Mouse (Mus musculus) liver, embryonic 12.5 days (tissue): ENCODE results near the gene Lgr4. TPM values are rescaled to one million over a fixed set of nuclear protein-coding genes. Genes with fewer than 3 reads are reported as not detected.
"Not testable (repeated sequence)": the region's sequence is repeated elsewhere in the genome, so short reads cannot be mapped to it uniquely, and the experiment has no call there.

Experiments used
- ATAC-seq: fragments of 200-750 bp; cut with Nextera tagmentation; 2 replicates; pipeline ENCODE4 v1.8.0; 2017; ENCODE audit warnings: moderate number of reproducible peaks, mild to moderate bottlenecking, moderate library complexity
- H3K27ac ChIP-seq: fragments of 300-500 bp; sonication (generic); 2 replicates; pipeline ENCODE4 v1.5.1; 2016; ENCODE audit warnings: mild to moderate bottlenecking
- H3K27me3 ChIP-seq: fragments of 300-500 bp; sonication (generic); replicated peaks from 2 replicates; pipeline ENCODE4 v1.6.1; 2016; ENCODE audit warnings: mild to moderate bottlenecking, moderate library complexity
- H3K36me3 ChIP-seq: fragments of 300-500 bp; sonication (generic); 2 replicates; pipeline ENCODE4 v1.6.1; 2016; ENCODE audit warnings: mild to moderate bottlenecking, moderate library complexity
- H3K4me1 ChIP-seq: fragments of 300-500 bp; sonication (generic); 2 replicates; pipeline ENCODE4 v1.6.1; 2016
- H3K4me2 ChIP-seq: fragments of 300-500 bp; sonication (generic); 2 replicates; pipeline ENCODE4 v1.6.1; 2016; ENCODE audit warnings: mild to moderate bottlenecking, moderate library complexity
- H3K4me3 ChIP-seq: fragments of 300-500 bp; sonication (generic); 2 replicates; pipeline ENCODE4 v1.5.1; 2016; ENCODE audit warnings: mild to moderate bottlenecking, moderate library complexity
- H3K9ac ChIP-seq: fragments of 300-500 bp; sonication (generic); 2 replicates; pipeline ENCODE4 v1.6.1; 2016; ENCODE audit warnings: mild to moderate bottlenecking, moderate library complexity
- H3K9me3 ChIP-seq: fragments of 300-500 bp; sonication (generic); replicated peaks from 2 replicates; pipeline ENCODE4 v1.6.1; 2016; ENCODE audit warnings: mild to moderate bottlenecking, moderate library complexity
- WGBS: fragments of 180-500 bp; shearing (Covaris S2); methylation state at CpG from one replicate; pipeline ENCODE4 v1.1.7; 2016; ENCODE audit not compliant: insufficient replicate concordance; 5-methylcytosine and 5-hydroxymethylcytosine counted together
- polyA plus RNA-seq: library from polyadenylated mRNA; unstranded; fragments of >200 nt; fragmentation: Nextera tagmentation; extraction: Ambion mirVana; gene quantifications from 2 replicates; pipeline ENCODE4 v1.2.1, GENCODE M21; 2016

Gene Lgr4
- polyA plus RNA-seq: 5.8 and 6.0 TPM in 2 replicates

GRCm38 (mm10) chr2:109917496-109918413 is at the start of gene Lgr4:
TSS of gene Lgr4 (plus strand) at chr2:109917647.
- Histone ChIP-seq H3K4me3 (peak within 1 kb of the TSS; percentile 86), H3K27ac (peak within 1 kb of the TSS; percentile 97), H3K36me3 (no peaks in the 10 kb centered on the region), H3K4me2 (peak within 1 kb of the TSS; percentile 98), H3K9me3 (no peaks in the 10 kb centered on the region), H3K4me1 (peaks cover 55% of the 10 kb centered on the region), H3K27me3 (0 out of 2 replicates have a peak, but pooled peaks cover 3% of the 10 kb centered on the region), H3K9ac (peak within 1 kb of the TSS; percentile 93)
- peak; percentile 98 for ATAC-seq
- under 1% methylated on average over 93 of the region's 111 CpGs for WGBS

- not testable (repeated sequence) for H3K9me3 ChIP-seq, H3K4me3 ChIP-seq, H3K27me3 ChIP-seq, H3K9ac ChIP-seq, H3K36me3 ChIP-seq, H3K27ac ChIP-seq, H3K4me1 ChIP-seq, H3K4me2 ChIP-seq, ATAC-seq
- WGBS: 58% methylated on average over 4 of the region's 4 CpGs
These were observed 38.0 kb upstream of the Lgr4 start for GRCm38 (mm10) chr2:109879429-109879828.

- H3K27me3 ChIP-seq: no peaks in the 10 kb centered on the region; the same call in 1 of the 2 replicates
- H3K4me2 ChIP-seq: no peak overlapping the region
- no peaks in the 10 kb centered on the region for H3K4me1 ChIP-seq
- H3K36me3 ChIP-seq: no peaks in the 10 kb centered on the region
- no peak overlapping the region for H3K4me3 ChIP-seq
- ATAC-seq: no peak
- 37% methylated on average over 2 of the region's 2 CpGs for WGBS
- H3K9ac ChIP-seq: no peak overlapping the region
- no peaks in the 10 kb centered on the region for H3K9me3 ChIP-seq
- no peak overlapping the region for H3K27ac ChIP-seq
These were observed 36.3 kb upstream of the Lgr4 start for GRCm38 (mm10) chr2:109881111-109881510.

GRCm38 (mm10) chr2:109881625-109882024 is 35.8 kb upstream of the Lgr4 start:
- no peak for ATAC-seq
- H3K4me1 ChIP-seq: no peaks in the 10 kb centered on the region
- 42% methylated on average over 1 of the region's 1 CpGs for WGBS
- no peak overlapping the region for H3K4me2 ChIP-seq
- H3K27me3 ChIP-seq: peaks cover 3% of the 10 kb centered on the region; the same call in 1 of the 2 replicates
- no peak overlapping the region for H3K27ac ChIP-seq
- no peak overlapping the region for H3K9ac ChIP-seq
- no peak overlapping the region for H3K4me3 ChIP-seq
- H3K36me3 ChIP-seq: no peaks in the 10 kb centered on the region
- no peaks in the 10 kb centered on the region for H3K9me3 ChIP-seq

- H3K9me3 ChIP-seq: no peaks in the 10 kb centered on the region
- H3K4me3 ChIP-seq: no peak overlapping the region
- no peak for ATAC-seq
- H3K36me3 ChIP-seq: no peaks in the 10 kb centered on the region
- H3K4me1 ChIP-seq: no peaks in the 10 kb centered on the region
- peaks cover 3% of the 10 kb centered on the region; the same call in 1 of the 2 replicates for H3K27me3 ChIP-seq
- WGBS: 56% methylated on average over 4 of the region's 4 CpGs
- no peak overlapping the region for H3K27ac ChIP-seq
- no peak overlapping the region for H3K9ac ChIP-seq
- H3K4me2 ChIP-seq: no peak overlapping the region
These were observed 33.3 kb upstream of the Lgr4 start for GRCm38 (mm10) chr2:109884106-109884505.

- Histone ChIP-seq H3K4me2 (no peak overlapping the region), H3K9me3 (no peaks in the 10 kb centered on the region), H3K36me3 (no peaks in the 10 kb centered on the region), H3K9ac (no peak overlapping the region), H3K27me3 (peaks cover 3% of the 10 kb centered on the region; the same call in 1 of the 2 replicates), H3K27ac (no peak overlapping the region), H3K4me3 (no peak overlapping the region), H3K4me1 (no peaks in the 10 kb centered on the region)
- WGBS: 43% methylated on average over 4 of the region's 4 CpGs
- ATAC-seq: no peak
These were observed 32.9 kb upstream of the Lgr4 start for GRCm38 (mm10) chr2:109884507-109884906.

GRCm38 (mm10) chr2:109890068-109890467 is 27.4 kb upstream of the Lgr4 start:
- Histone ChIP-seq H3K9ac (peak overlapping the region; percentile 96), H3K9me3 (no peaks in the 10 kb centered on the region), H3K27ac (no peak overlapping the region; the same call in 1 of the 2 replicates), H3K4me1 (peaks cover 25% of the 10 kb centered on the region), H3K4me2 (peak overlapping the region; percentile 85), H3K36me3 (peaks cover 10% of the 10 kb centered on the region), H3K4me3 (peak overlapping the region; percentile 98), H3K27me3 (peaks cover 3% of the 10 kb centered on the region; the same call in 1 of the 2 replicates)
- no peak for ATAC-seq
- 37% methylated on average over 4 of the region's 4 CpGs for WGBS

- Histone ChIP-seq H3K9me3 (no peaks in the 10 kb centered on the region), H3K36me3 (peaks cover 16% of the 10 kb centered on the region), H3K27me3 (peaks cover 3% of the 10 kb centered on the region; the same call in 1 of the 2 replicates), H3K27ac (peak within 1 kb of the TSS; percentile 87), H3K4me2 (peak within 1 kb of the TSS; percentile 85), H3K4me3 (peak within 1 kb of the TSS; percentile 98), H3K4me1 (peaks cover 25% of the 10 kb centered on the region), H3K9ac (peak within 1 kb of the TSS; percentile 96)
- WGBS: under 1% methylated on average over 42 of the region's 42 CpGs
- ATAC-seq: peak; percentile 100
These were observed 26.9 kb upstream of the Lgr4 start, which contains the start of gene Lin7c for GRCm38 (mm10) chr2:109890597-109890996. TSS of gene Lin7c (plus strand) at chr2:109890853.

- H3K9ac ChIP-seq: peak overlapping the region; percentile 96
- H3K4me1 ChIP-seq: peaks cover 25% of the 10 kb centered on the region
- H3K27me3 ChIP-seq: peaks cover 3% of the 10 kb centered on the region; the same call in 1 of the 2 replicates
- ATAC-seq: peak; percentile 77
- peaks cover 20% of the 10 kb centered on the region for H3K36me3 ChIP-seq
- no peaks in the 10 kb centered on the region for H3K9me3 ChIP-seq
- H3K4me3 ChIP-seq: peak overlapping the region; percentile 98
- peak overlapping the region; percentile 87 for H3K27ac ChIP-seq
- WGBS: under 1% methylated on average over 34 of the region's 34 CpGs
- peak overlapping the region; percentile 85 for H3K4me2 ChIP-seq
These were observed 26.4 kb upstream of the Lgr4 start for GRCm38 (mm10) chr2:109891031-109891430.

- Histone ChIP-seq H3K4me3 (peak overlapping the region; percentile 98), H3K4me1 (peaks cover 25% of the 10 kb centered on the region), H3K9me3 (no peaks in the 10 kb centered on the region), H3K27ac (peak overlapping the region; percentile 87), H3K4me2 (peak overlapping the region; percentile 85), H3K36me3 (peaks cover 24% of the 10 kb centered on the region), H3K27me3 (peaks cover 2% of the 10 kb centered on the region; the same call in 1 of the 2 replicates), H3K9ac (peak overlapping the region; percentile 96)
- 31% methylated on average over 4 of the region's 4 CpGs for WGBS
- no peak for ATAC-seq
These were observed 26.0 kb upstream of the Lgr4 start for GRCm38 (mm10) chr2:109891471-109891870.

GRCm38 (mm10) chr2:109896311-109896710 is 21.1 kb upstream of the Lgr4 start:
- 81% methylated on average over 7 of the region's 7 CpGs for WGBS
- H3K36me3 ChIP-seq: peaks cover 67% of the 10 kb centered on the region
- H3K4me1 ChIP-seq: peaks cover 22% of the 10 kb centered on the region
- H3K9me3 ChIP-seq: no peaks in the 10 kb centered on the region
- no peak overlapping the region for H3K9ac ChIP-seq
- no peak overlapping the region for H3K27ac ChIP-seq
- ATAC-seq: no peak
- no peak overlapping the region for H3K4me3 ChIP-seq
- H3K4me2 ChIP-seq: no peak overlapping the region
- no peaks in the 10 kb centered on the region for H3K27me3 ChIP-seq

- 67% methylated on average over 7 of the region's 7 CpGs for WGBS
- peaks cover 41% of the 10 kb centered on the region for H3K36me3 ChIP-seq
These were observed 14.6 kb upstream of the Lgr4 start for GRCm38 (mm10) chr2:109902869-109903268.

More at GRCm38 (mm10) chr2:109902869-109903268, 14.6 kb upstream of the Lgr4 start:
- no peak overlapping the region for H3K4me3 ChIP-seq
- H3K27me3 ChIP-seq: no peaks in the 10 kb centered on the region
- no peak for ATAC-seq
- H3K9ac ChIP-seq: no peak overlapping the region
- no peaks in the 10 kb centered on the region for H3K4me1 ChIP-seq
- no peak overlapping the region for H3K4me2 ChIP-seq
- no peak overlapping the region for H3K27ac ChIP-seq
- H3K9me3 ChIP-seq: no peaks in the 10 kb centered on the region
